Mouse (Mus musculus): Measurements from ENCODE around the gene Olfr536. TPM values are rescaled to one million over a fixed set of nuclear protein-coding genes. Genes with fewer than 3 reads are reported as not detected.
"Not testable (repeated sequence)": the region's sequence is repeated elsewhere in the genome, so short reads cannot be mapped to it uniquely, and the experiment has no call there.

Olfr536 gene
- not detected for total RNA-seq (2021)
- long read RNA-seq, experiment 1: 0 reads
- long read RNA-seq, experiment 2: 0 reads

DNA sequence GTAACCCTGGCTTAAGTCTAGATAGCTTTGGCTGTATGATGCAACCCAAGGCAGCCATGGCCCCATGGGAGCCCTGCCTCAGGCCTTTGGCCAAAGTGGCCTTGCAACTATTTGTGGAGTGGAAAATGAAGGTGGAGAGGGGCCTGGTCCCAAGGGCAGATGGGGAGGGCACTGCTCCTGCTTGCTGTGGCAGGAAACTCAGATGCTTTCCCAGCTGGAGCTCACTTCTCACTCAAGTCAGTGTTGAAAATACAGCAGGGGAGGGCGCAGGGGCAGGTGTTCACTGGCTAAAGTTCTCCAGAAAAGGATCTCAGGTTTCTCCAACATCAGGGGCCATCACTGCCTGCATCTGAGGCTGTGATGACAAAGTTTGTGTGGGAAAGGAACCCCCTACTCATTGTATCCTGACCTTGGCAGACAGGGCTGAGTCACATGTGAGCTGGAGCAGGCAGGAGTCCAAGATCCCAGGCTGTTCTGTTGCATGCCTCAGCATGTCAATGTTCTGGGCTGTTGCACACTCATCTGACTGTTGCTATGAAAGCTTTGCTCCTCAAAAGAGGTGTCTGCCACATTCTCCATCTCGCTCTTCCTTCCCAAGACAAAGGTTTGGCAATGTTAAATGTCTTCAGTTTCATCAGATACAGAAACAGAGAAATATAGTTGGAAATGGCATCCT, at the start of gene Olfr536:
Gene Olfr536 (minus strand): TSS at position 51 of the 676 bp plus-strand sequence.
- not testable (repeated sequence) for DNase-seq

DNA sequence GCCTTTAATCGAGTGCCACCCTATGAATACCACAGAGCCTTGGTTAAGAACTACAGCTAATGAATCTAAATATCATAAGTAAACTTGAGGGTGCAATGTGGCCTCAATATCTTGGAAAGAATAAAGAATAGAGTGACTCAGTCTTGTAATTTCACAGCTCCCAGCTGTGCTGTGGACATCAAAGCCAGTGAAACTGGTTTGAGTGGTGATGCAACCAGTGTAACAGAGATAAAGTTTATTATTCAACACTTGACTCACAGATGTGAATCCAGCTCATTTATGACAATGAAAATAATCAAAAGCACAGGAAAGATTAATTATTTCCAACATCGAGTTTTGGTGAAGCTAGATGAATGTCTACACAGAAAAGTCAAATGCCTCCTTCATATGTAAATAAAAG, 32.5 kb upstream of the Olfr536 start:
- DNase-seq: no peak

DNA sequence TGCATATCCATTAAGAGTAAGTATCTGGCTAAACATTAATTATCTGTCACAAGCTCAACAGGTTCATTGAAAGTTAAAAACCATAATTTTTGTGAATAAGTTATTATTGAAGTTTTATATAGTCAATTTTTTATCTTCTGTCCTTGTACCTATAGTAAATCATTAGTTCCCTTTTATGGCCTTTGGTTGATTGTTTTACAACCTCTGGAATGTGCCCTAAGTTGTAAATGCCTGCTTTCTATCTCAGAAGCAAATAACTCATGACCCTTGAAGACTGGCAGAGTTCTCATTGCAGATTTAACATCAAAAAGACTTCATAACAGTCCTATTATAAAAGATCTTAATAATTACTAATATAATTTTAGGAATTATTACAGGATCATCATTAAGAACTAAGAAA, 12.5 kb downstream of the Olfr536 start:
- DNase-seq: no peak

- DNase-seq: no peak
Observed at GRCm38 (mm10) chr7:140494231-140494630, 13.0 kb downstream of the Olfr536 start.

GRCm38 (mm10) chr7:140488981-140489380, 18.2 kb downstream of the Olfr536 start:
- no peak for DNase-seq

- no peak for DNase-seq
Observed at GRCm38 (mm10) chr7:140483916-140484315, 23.3 kb downstream of the Olfr536 start, which contains the start of gene Olfr535. TSS of gene Olfr535 (plus strand) at chr7:140484216.

- no peak for DNase-seq
Observed at GRCm38 (mm10) chr7:140478733-140479132, 28.5 kb downstream of the Olfr536 start.

DNA sequence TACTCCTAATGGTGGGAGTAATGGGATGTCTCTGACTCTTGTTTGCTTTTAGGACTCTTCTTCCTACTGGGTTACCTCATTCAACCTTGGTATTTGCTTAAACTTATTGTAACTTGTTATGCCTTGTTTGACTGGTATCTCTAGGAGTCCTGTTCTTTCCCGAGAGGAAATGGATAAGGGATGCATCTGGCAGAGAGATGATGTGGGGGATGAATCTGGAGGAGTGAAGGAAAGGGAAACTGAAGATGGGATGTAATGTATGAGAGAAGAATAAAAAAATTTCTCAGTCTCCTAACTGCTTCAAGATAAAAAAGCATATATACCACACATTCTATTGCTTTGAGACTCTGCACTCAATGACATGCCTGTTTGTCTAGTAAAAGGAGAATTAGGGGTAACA, 29.3 kb downstream of the Olfr536 start:
- DNase-seq: no peak

GRCm38 (mm10) chr7:140463070-140463469, 44.1 kb downstream of the Olfr536 start, which contains the start of gene Olfr533:
TSS of gene Olfr533 (plus strand) at chr7:140463370.
- not testable (repeated sequence) for DNase-seq

Other genes with a start within 250 kb of the Olfr536 start
- not detected for gene Olfr525, start 186.5 kb downstream of the Olfr536 start, total RNA-seq (2021)
- not detected for gene Olfr527, start 173.4 kb downstream of the Olfr536 start, total RNA-seq (2021)
- gene Olfr60, start 145.7 kb downstream of the Olfr536 start, total RNA-seq (2021): not detected
- not detected for gene Olfr530, start 131.1 kb downstream of the Olfr536 start, total RNA-seq (2021)
- not detected for gene Olfr531, start 104.5 kb downstream of the Olfr536 start, total RNA-seq (2021)
- gene Olfr532, start 85.8 kb downstream of the Olfr536 start, total RNA-seq (2021): not detected
- not detected for gene Olfr533, start 44.0 kb downstream of the Olfr536 start, total RNA-seq (2021)
- not detected for gene Olfr535, start 23.2 kb downstream of the Olfr536 start, total RNA-seq (2021)
- gene Olfr538, start 60.5 kb upstream of the Olfr536 start, total RNA-seq (2021): not detected
- not detected for gene Olfr46, start 93.9 kb upstream of the Olfr536 start, total RNA-seq (2021)
- not detected for gene Olfr61, start 121.6 kb upstream of the Olfr536 start, total RNA-seq (2021)
- not detected for gene Olfr53, start 139.1 kb upstream of the Olfr536 start, total RNA-seq (2021)
- not detected for gene Olfr539, start 152.5 kb upstream of the Olfr536 start, total RNA-seq (2021)
- gene Olfr45, start 174.6 kb upstream of the Olfr536 start, total RNA-seq (2021): not detected
- gene Olfr541, start 189.9 kb upstream of the Olfr536 start, total RNA-seq (2021): not detected

Measured in gastrocnemius, postnatal 10 days (tissue).